Mouse (Mus musculus): Measurements from ENCODE around the gene Aggf1. TPM values are rescaled to one million over a fixed set of nuclear protein-coding genes. Genes with fewer than 3 reads are reported as not detected.

The Aggf1 gene
- total RNA-seq, 2 experiments from 2014 or later, result 49.3 TPM

Other genes with a start within 250 kb of the Aggf1 start
- gene Pde8b, start 125.0 kb downstream of the Aggf1 start, total RNA-seq (2021), result 10 to 100 TPM; 91.7 to 97.0 TPM
- gene Zbed3, start 51.7 kb downstream of the Aggf1 start, total RNA-seq (2021), result 10 to 100 TPM; 14.1 to 15.1 TPM
- 10 to 100 TPM; 19.7 to 23.1 TPM for gene Crhbp, start 69.6 kb upstream of the Aggf1 start, total RNA-seq (2021)
- gene S100z, start 103.4 kb upstream of the Aggf1 start, total RNA-seq (2021), result not detected
- under 1 TPM; 0.12 to 0.22 TPM for gene F2rl1, start 149.9 kb upstream of the Aggf1 start, total RNA-seq (2021)
- gene F2r, start 243.1 kb upstream of the Aggf1 start, total RNA-seq (2021), result 1 to 10 TPM; 5.4 to 5.8 TPM

All from layer of hippocampus, postnatal 25 days (tissue).